Mouse (Mus musculus) heart, embryonic 13.5 days (tissue): Measurements from ENCODE around the gene Rgsl1. TPM values are rescaled to one million over a fixed set of nuclear protein-coding genes. Genes with fewer than 3 reads are reported as not detected.

Source experiments
- ATAC-seq: fragments of 200-750 bp; cut with Nextera tagmentation; 2 replicates; pipeline ENCODE4 v1.8.0; 2017; ENCODE audit warnings: moderate TSS enrichment; ENCODE audit not compliant: insufficient number of reproducible peaks, low FRiP score, low TSS enrichment; ENCODE audit errors: extremely low read depth
- H3K27ac ChIP-seq: fragments of 300-500 bp; sonication (generic); replicated peaks from 2 replicates; pipeline ENCODE4 v1.5.1; 2015; ENCODE audit warnings: moderate library complexity, mild to moderate bottlenecking, inconsistent platforms
- H3K27me3 ChIP-seq: fragments of 300-500 bp; sonication (generic); replicated peaks from 2 replicates; pipeline ENCODE4 v1.6.1; 2015; ENCODE audit warnings: mild to moderate bottlenecking, inconsistent platforms
- H3K36me3 ChIP-seq: fragments of 300-500 bp; sonication (generic); 2 replicates; pipeline ENCODE4 v1.6.1; 2015; ENCODE audit warnings: mild to moderate bottlenecking, inconsistent platforms
- H3K4me1 ChIP-seq: fragments of 300-500 bp; sonication (generic); 2 replicates; pipeline ENCODE4 v1.6.1; 2015; ENCODE audit warnings: inconsistent platforms
- H3K4me2 ChIP-seq: fragments of 300-500 bp; sonication (generic); 2 replicates; pipeline ENCODE4 v1.6.1; 2015; ENCODE audit warnings: inconsistent platforms, mild to moderate bottlenecking, moderate library complexity
- H3K4me3 ChIP-seq: fragments of 300-500 bp; sonication (generic); 2 replicates; pipeline ENCODE4 v1.5.1; 2015; ENCODE audit warnings: moderate library complexity, mild to moderate bottlenecking, inconsistent platforms
- H3K9ac ChIP-seq: fragments of 300-500 bp; sonication (generic); 2 replicates; pipeline ENCODE4 v1.6.1; 2015; ENCODE audit warnings: inconsistent platforms, mild to moderate bottlenecking, moderate library complexity
- H3K9me3 ChIP-seq: fragments of 300-500 bp; sonication (generic); 2 replicates; pipeline ENCODE4 v1.6.1; 2016; ENCODE audit warnings: inconsistent platforms
- WGBS: fragments of 180-500 bp; shearing (Covaris S2); methylation state at CpG from one replicate; pipeline ENCODE4 v1.1.7; 2015; ENCODE audit warnings: mixed read lengths; 5-methylcytosine and 5-hydroxymethylcytosine counted together
- polyA plus RNA-seq: library from polyadenylated mRNA; unstranded; fragments of >200 nt; fragmentation: Nextera tagmentation; extraction: Ambion mirVana; gene quantifications from 2 replicates; pipeline ENCODE4 v1.2.1, GENCODE M21; 2015

The Rgsl1 gene
- polyA plus RNA-seq, 1 experiment from 2014 or later: not detected

GRCm38 (mm10) chr1:153830746-153831145 lies 13.2 kb downstream of the Rgsl1 start:
- H3K4me3 ChIP-seq: no peak overlapping the region
- WGBS: 72% methylated on average over 4 of the region's 4 CpGs
- ATAC-seq: no peak
- H3K4me1 ChIP-seq: no peaks in the 10 kb centered on the region; the same call in 1 of the 2 replicates
- no peaks in the 10 kb centered on the region for H3K36me3 ChIP-seq
- H3K27me3 ChIP-seq: no peaks in the 10 kb centered on the region
- no peak overlapping the region for H3K4me2 ChIP-seq
- H3K9me3 ChIP-seq: no peaks in the 10 kb centered on the region
- H3K9ac ChIP-seq: no peak overlapping the region
- no peak overlapping the region for H3K27ac ChIP-seq

GRCm38 (mm10) chr1:153820216-153820615 lies 23.7 kb downstream of the Rgsl1 start:
- Histone ChIP-seq H3K36me3 (no peaks in the 10 kb centered on the region), H3K4me2 (no peak overlapping the region), H3K4me1 (no peaks in the 10 kb centered on the region), H3K4me3 (no peak overlapping the region), H3K9me3 (peaks cover 3% of the 10 kb centered on the region), H3K9ac (no peak overlapping the region), H3K27me3 (0 out of 2 replicates have a peak, but pooled peaks cover 12% of the 10 kb centered on the region), H3K27ac (no peak overlapping the region)
- WGBS: 81% methylated on average over 3 of the region's 3 CpGs
- ATAC-seq: no peak

- H3K27me3 ChIP-seq: 0 out of 2 replicates have a peak, but pooled peaks cover 11% of the 10 kb centered on the region
- H3K9ac ChIP-seq: no peak overlapping the region
- 1% methylated on average over 2 of the region's 2 CpGs for WGBS
- peaks cover 7% of the 10 kb centered on the region for H3K9me3 ChIP-seq
- H3K4me1 ChIP-seq: peaks cover 5% of the 10 kb centered on the region
- H3K27ac ChIP-seq: no peak overlapping the region
- no peak for ATAC-seq
- H3K4me3 ChIP-seq: no peak overlapping the region
- H3K4me2 ChIP-seq: no peak overlapping the region
- no peaks in the 10 kb centered on the region for H3K36me3 ChIP-seq
These were observed 29.7 kb downstream of the Rgsl1 start for GRCm38 (mm10) chr1:153814278-153814677.

GRCm38 (mm10) chr1:153807390-153807993 lies 36.5 kb downstream of the Rgsl1 start:
- H3K27ac ChIP-seq: no peak overlapping the region
- WGBS: 38% methylated on average over 13 of the region's 13 CpGs
- H3K4me2 ChIP-seq: peak overlapping the region; percentile 50
- ATAC-seq: no peak
- H3K4me3 ChIP-seq: peak overlapping the region; percentile 28; the same call in 1 of the 2 replicates
- no peak overlapping the region for H3K9ac ChIP-seq
- H3K36me3 ChIP-seq: no peaks in the 10 kb centered on the region
- H3K27me3 ChIP-seq: 0 out of 2 replicates have a peak, but pooled peaks cover 5% of the 10 kb centered on the region
- no peaks in the 10 kb centered on the region for H3K4me1 ChIP-seq
- H3K9me3 ChIP-seq: no peaks in the 10 kb centered on the region

- H3K9me3 ChIP-seq: no peaks in the 10 kb centered on the region
- no peaks in the 10 kb centered on the region for H3K36me3 ChIP-seq
- no peaks in the 10 kb centered on the region for H3K4me1 ChIP-seq
- no peak overlapping the region for H3K4me2 ChIP-seq
- no peak overlapping the region for H3K27ac ChIP-seq
- H3K4me3 ChIP-seq: no peak overlapping the region
- no peak for ATAC-seq
- 70% methylated on average over 8 of the region's 8 CpGs for WGBS
- 0 out of 2 replicates have a peak, but pooled peaks cover 5% of the 10 kb centered on the region for H3K27me3 ChIP-seq
- no peak overlapping the region for H3K9ac ChIP-seq
These were observed 40.4 kb downstream of the Rgsl1 start for GRCm38 (mm10) chr1:153803530-153803929.

GRCm38 (mm10) chr1:153802691-153803090 lies 41.3 kb downstream of the Rgsl1 start:
- WGBS: 70% methylated on average over 7 of the region's 7 CpGs
- no peak for ATAC-seq
- no peaks in the 10 kb centered on the region for H3K4me1 ChIP-seq

GRCm38 (mm10) chr1:153794241-153794640 lies 49.7 kb downstream of the Rgsl1 start:
- Histone ChIP-seq H3K4me3 (no peak overlapping the region), H3K27ac (no peak overlapping the region), H3K4me1 (no peaks in the 10 kb centered on the region), H3K4me2 (no peak overlapping the region), H3K9ac (no peak overlapping the region), H3K27me3 (no peaks in the 10 kb centered on the region), H3K36me3 (no peaks in the 10 kb centered on the region), H3K9me3 (no peaks in the 10 kb centered on the region)
- no peak for ATAC-seq
- WGBS: 79% methylated on average over 3 of the region's 3 CpGs

More at GRCm38 (mm10) chr1:153802691-153803090, 41.3 kb downstream of the Rgsl1 start:
- H3K9me3 ChIP-seq: no peaks in the 10 kb centered on the region
- no peak overlapping the region for H3K9ac ChIP-seq
- H3K36me3 ChIP-seq: no peaks in the 10 kb centered on the region
- 0 out of 2 replicates have a peak, but pooled peaks cover 2% of the 10 kb centered on the region for H3K27me3 ChIP-seq
- H3K4me2 ChIP-seq: no peak overlapping the region
- H3K4me3 ChIP-seq: no peak overlapping the region
- H3K27ac ChIP-seq: no peak overlapping the region

- no peak overlapping the region for H3K27ac ChIP-seq
- H3K4me1 ChIP-seq: no peaks in the 10 kb centered on the region
- H3K27me3 ChIP-seq: no peaks in the 10 kb centered on the region
- no peak overlapping the region for H3K4me3 ChIP-seq
- H3K9me3 ChIP-seq: no peaks in the 10 kb centered on the region
- 51% methylated on average over 2 of the region's 2 CpGs for WGBS
- no peaks in the 10 kb centered on the region for H3K36me3 ChIP-seq
- H3K9ac ChIP-seq: no peak overlapping the region
- no peak for ATAC-seq
- H3K4me2 ChIP-seq: no peak overlapping the region
These were observed 53.2 kb downstream of the Rgsl1 start for GRCm38 (mm10) chr1:153790708-153791107.

- ATAC-seq: no peak
- 49% methylated on average over 4 of the region's 4 CpGs for WGBS
- H3K4me3 ChIP-seq: no peak overlapping the region
- no peak overlapping the region for H3K4me2 ChIP-seq
- H3K9ac ChIP-seq: no peak overlapping the region
- no peaks in the 10 kb centered on the region for H3K9me3 ChIP-seq
- H3K27me3 ChIP-seq: no peaks in the 10 kb centered on the region
- H3K36me3 ChIP-seq: no peaks in the 10 kb centered on the region
- H3K4me1 ChIP-seq: no peaks in the 10 kb centered on the region
- H3K27ac ChIP-seq: no peak overlapping the region
These were observed 58.3 kb downstream of the Rgsl1 start for GRCm38 (mm10) chr1:153785608-153786007.

- ATAC-seq: no peak
- H3K27me3 ChIP-seq: no peaks in the 10 kb centered on the region
- no peaks in the 10 kb centered on the region for H3K36me3 ChIP-seq
- no peak overlapping the region for H3K9ac ChIP-seq
- no peak overlapping the region for H3K4me2 ChIP-seq
- 43% methylated on average over 1 of the region's 1 CpGs for WGBS
- H3K4me3 ChIP-seq: no peak overlapping the region
- no peaks in the 10 kb centered on the region for H3K4me1 ChIP-seq
- no peak overlapping the region for H3K27ac ChIP-seq
- H3K9me3 ChIP-seq: no peaks in the 10 kb centered on the region
These were observed 60.6 kb downstream of the Rgsl1 start for GRCm38 (mm10) chr1:153783339-153783738.

- Histone ChIP-seq H3K27me3 (no peaks in the 10 kb centered on the region), H3K27ac (no peak overlapping the region), H3K4me2 (no peak overlapping the region), H3K36me3 (no peaks in the 10 kb centered on the region), H3K9me3 (no peaks in the 10 kb centered on the region), H3K4me3 (no peak overlapping the region), H3K4me1 (no peaks in the 10 kb centered on the region), H3K9ac (no peak overlapping the region)
- 82% methylated on average over 10 of the region's 10 CpGs for WGBS
- ATAC-seq: no peak
These were observed 65.7 kb downstream of the Rgsl1 start for GRCm38 (mm10) chr1:153778205-153778604.

GRCm38 (mm10) chr1:153776257-153776656 lies 67.7 kb downstream of the Rgsl1 start:
- Histone ChIP-seq H3K9me3 (no peaks in the 10 kb centered on the region), H3K27me3 (no peaks in the 10 kb centered on the region), H3K4me3 (no peak overlapping the region), H3K9ac (no peak overlapping the region), H3K36me3 (no peaks in the 10 kb centered on the region), H3K4me1 (no peaks in the 10 kb centered on the region), H3K27ac (no peak overlapping the region), H3K4me2 (no peak overlapping the region)
- no peak for ATAC-seq
- WGBS: 85% methylated on average over 7 of the region's 7 CpGs
